Mouse (Mus musculus): ENCODE measurements around the gene Moxd1.

DNA sequence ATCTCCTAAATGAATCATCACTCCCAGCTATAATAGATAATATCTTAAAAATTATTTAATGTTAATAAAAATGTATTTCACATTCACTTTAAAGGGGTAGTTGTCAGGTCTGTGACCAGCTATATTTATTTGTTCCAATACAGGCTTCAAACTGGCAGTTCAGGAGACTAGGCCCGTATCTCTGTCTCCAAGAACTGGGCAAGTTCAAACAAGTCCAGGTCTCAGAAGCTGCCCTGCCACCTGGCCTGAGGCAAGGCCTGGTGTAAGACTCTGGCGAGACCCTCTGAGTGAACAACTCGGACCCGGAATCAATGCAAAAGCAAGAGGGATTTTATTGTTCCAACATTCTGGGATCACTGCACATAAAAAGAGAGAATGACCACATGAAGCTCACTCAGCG, 10.0 kb upstream of the Moxd1 start:
- no peak for TF ChIP-seq POLR2A (IDR thresholded peaks at IDR 0.05; ENCODE audit: borderline replicate concordance, extremely low read depth, insufficient read depth, insufficient read length, poor library complexity, severe bottlenecking)
- TF ChIP-seq CTCF (IDR thresholded peaks at IDR 0.05; ENCODE audit: borderline replicate concordance, extremely low read depth, insufficient read depth, insufficient read length), result no peak
